7 mouse cellular contexts compared by ENCODE assay signal in the genomic region with DNA sequence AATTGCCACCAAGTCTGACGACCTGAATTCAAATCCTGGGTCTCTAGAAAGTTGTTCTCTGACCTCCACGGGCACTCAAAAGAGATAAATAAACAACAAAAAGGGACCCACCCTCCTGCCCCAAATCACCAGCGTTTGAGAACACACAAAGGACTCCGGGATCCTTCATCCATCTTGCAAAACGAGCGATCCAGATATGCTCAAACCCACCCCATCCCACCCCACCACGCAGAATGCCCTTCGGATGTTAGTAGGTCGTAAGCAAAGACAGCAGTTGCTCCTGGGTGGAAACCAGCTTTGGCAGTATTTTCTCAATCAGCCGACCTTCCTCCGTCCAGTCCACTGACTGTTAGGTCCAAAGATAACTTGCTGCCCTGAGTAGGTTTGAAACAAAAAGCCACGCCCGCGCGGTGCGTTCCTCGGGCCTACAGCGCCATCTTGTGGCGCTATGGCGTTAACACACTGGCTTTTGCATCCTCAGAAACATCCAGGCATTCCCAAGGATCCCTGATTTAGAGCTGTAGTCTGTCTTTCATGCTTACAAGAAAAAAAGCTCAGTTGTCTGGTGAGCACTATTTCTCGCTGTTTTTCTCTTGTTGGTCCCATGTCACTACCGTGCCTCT. TPM values are rescaled to one million over a fixed set of nuclear protein-coding genes. Genes with fewer than 3 reads are reported as not detected.
DNase-seq lines count a peak whose midpoint lies in the region; ATAC-seq and TF ChIP-seq lines count a peak whose summit lies in the region.

No protein-coding gene starts in this region.

- H3K4me3 ChIP-seq in gastrocnemius, adult 2 months: no peak overlapping the region
- H3K4me3 ChIP-seq in hindbrain, postnatal 0 days (ENCODE audit: low read length): peak overlapping the region; percentile 30

- H3K36me3 ChIP-seq in hindbrain, postnatal 0 days (ENCODE audit: insufficient read depth, low read length): no peaks in the 10 kb centered on the region

- intact Hi-C loops in gastrocnemius, adult 2 months (cut with DNase I): loop anchor here (1.0 kb wide), 1 partner anchor 90 kb away; no protein-coding TSS in a partner anchor

- peak; percentile 97 for TF ChIP-seq CTCF in gastrocnemius, adult 2 months (IDR thresholded peaks at IDR 0.05)
- peak; percentile 99 for TF ChIP-seq CTCF in hindbrain, postnatal 0 days (IDR thresholded peaks at IDR 0.05; ENCODE audit: low read depth)

- no peak overlapping the region for H3K27ac ChIP-seq in gastrocnemius, adult 2 months
- H3K27ac ChIP-seq in hindbrain, postnatal 0 days: no peak overlapping the region

- H3K9ac ChIP-seq in hindbrain, postnatal 0 days (replicated peaks; ENCODE audit: low read length): no peak overlapping the region

- no peaks in the 10 kb centered on the region for H3K9me3 ChIP-seq in hindbrain, postnatal 0 days (ENCODE audit: low read length)

- peak overlapping the region; percentile 56 for H3K4me2 ChIP-seq in hindbrain, postnatal 0 days (ENCODE audit: low read depth, low read length)

- WGBS in hindbrain, postnatal 0 days: 13% methylated on average over 22 of the region's 22 CpGs

- DNase-seq in adrenal gland, adult 8-10 months: peak; percentile 36
- peak; percentile 53 to 65 for DNase-seq in cerebellum, postnatal 36 days
- DNase-seq in gastrocnemius, adult 2 months: peak; percentile 71
- peak; percentile 90 for DNase-seq in hindbrain, postnatal 0 days (ENCODE audit: low spot score)
- peak; percentile 21 for DNase-seq in left cerebral cortex, adult 11 months (ENCODE audit: low spot score)
- DNase-seq in lung, postnatal 36 days: peak; percentile 81
- DNase-seq in right cerebral cortex, postnatal 25 days: peak; percentile 44

- peak; percentile 84 for ATAC-seq in hindbrain, postnatal 0 days

- no peaks in the 10 kb centered on the region for H3K4me1 ChIP-seq in hindbrain, postnatal 0 days (ENCODE audit: insufficient read depth, low read length)

- H3K27me3 ChIP-seq in hindbrain, postnatal 0 days (ENCODE audit: insufficient read depth, low read length): no peaks in the 10 kb centered on the region

RNA-seq across cellular contexts. Expression of a gene that starts 25.6 kb away (rescaled TPM):
- total RNA-seq in adrenal gland, adult 8-10 months (2022): not detected
- total RNA-seq in gastrocnemius, adult 2 months (2021): not detected
- total RNA-seq in hindbrain, postnatal 0 days (2014; rRNA removed): 0.31 and 1.8 TPM in 2 replicates
- 0.21 and 0.26 TPM in 2 replicates for polyA plus RNA-seq in hindbrain, postnatal 0 days (2015; fragmentation: Nextera tagmentation; extraction: Ambion mirVana)

RNA-seq across cellular contexts. Expression of a gene that starts 36.5 kb away (rescaled TPM):
- total RNA-seq in adrenal gland, adult 8-10 months (2022): 10 to 100 TPM in 1 of 4 experiments, 1 to 10 TPM in 3; 2.6 to 12.0 (median 5.7) TPM
- total RNA-seq in gastrocnemius, adult 2 months (2021): 1 to 10 TPM; 4.5 to 8.8 TPM
- total RNA-seq in hindbrain, postnatal 0 days (2014; rRNA removed): not detected in 2 replicates
- polyA plus RNA-seq in hindbrain, postnatal 0 days (2015; fragmentation: Nextera tagmentation; extraction: Ambion mirVana): not detected in 2 replicates

Comparison
In these comparisons a context has a peak if more than half of its experiments do, and no peak if none do; other contexts are left out.
1. DNase-seq: peak in every context shown above with its lines; median percentile 90 in hindbrain, postnatal 0 days; 81 in lung, postnatal 36 days; 71 in gastrocnemius, adult 2 months; 59 in cerebellum, postnatal 36 days; 44 in right cerebral cortex, postnatal 25 days; 36 in adrenal gland, adult 8-10 months; 21 in left cerebral cortex, adult 11 months.